ENCODE assay signal across 14 mouse cellular contexts in the genomic region with DNA sequence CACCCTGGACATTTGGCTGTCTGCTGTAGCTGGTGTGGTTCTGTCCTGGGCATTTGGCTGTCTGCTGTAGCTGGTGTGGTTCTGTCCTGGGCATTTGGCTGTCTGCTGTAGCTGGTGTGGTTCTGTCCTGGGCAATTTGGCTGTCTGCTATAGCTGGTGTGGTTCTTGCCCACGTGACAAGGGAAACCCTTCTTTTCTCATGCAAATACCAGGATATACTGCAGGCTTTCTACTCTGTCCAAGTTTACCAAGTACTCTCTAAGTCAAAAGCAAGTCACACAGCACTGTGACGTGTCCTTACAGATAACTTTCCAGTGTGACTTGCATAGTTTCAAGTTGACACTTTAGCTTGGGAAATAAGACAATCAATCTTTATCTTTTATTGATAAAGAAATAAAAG. TPM values are rescaled to one million over a fixed set of nuclear protein-coding genes. Genes with fewer than 3 reads are reported as not detected.
DNase-seq lines count a peak whose midpoint lies in the region; ATAC-seq and TF ChIP-seq lines count a peak whose summit lies in the region.
"Had no signal": no experiment of that assay in that cellular context is flagged by ENCODE, and none has a peak within 500 bp of the region (broad histone marks: within the 10 kb centered on the region; RNA-seq: fewer than 3 reads in every experiment).

No protein-coding gene starts in this region.

- peak overlapping the region; percentile 8; the same call in 1 of the 2 replicates for H3K4me2 ChIP-seq in heart, embryonic 14.5 days (ENCODE audit: low read length)
- peak overlapping the region; percentile 58 for H3K4me2 ChIP-seq in hindbrain, embryonic 15.5 days
- peak overlapping the region; percentile 49; the same call in 1 of the 2 replicates for H3K4me2 ChIP-seq in midbrain, postnatal 0 days (ENCODE audit: low read depth, low read length, poor library complexity, severe bottlenecking)

- peaks cover 2 to 10% of the 10 kb centered on the region in 2 experiments; a peak in 2 of 4 replicates for H3K4me1 ChIP-seq in heart, embryonic 14.5 days (ENCODE audit: control insufficient read depth in 2 of 2, insufficient read depth in 2 of 2, low read length in 2 of 2)
- peaks cover 2% of the 10 kb centered on the region; the same call in 1 of the 2 replicates for H3K4me1 ChIP-seq in embryonic fibroblast, embryonic 13.5 days (ENCODE audit: control insufficient read depth, insufficient read depth, low read length)
- peaks cover 64% of the 10 kb centered on the region for H3K4me1 ChIP-seq in hindbrain, embryonic 15.5 days (replicated peaks)
- no peaks in the 10 kb centered on the region for H3K4me1 ChIP-seq in midbrain, postnatal 0 days (ENCODE audit: insufficient read depth, low read length)

- no peak for ATAC-seq in heart, embryonic 14.5 days (ENCODE audit: insufficient number of reproducible peaks, insufficient read depth, low FRiP score, low read depth)
- ATAC-seq in hindbrain, embryonic 15.5 days (ENCODE audit: low FRiP score, low read depth) = no peak
- no peak for ATAC-seq in midbrain, postnatal 0 days (ENCODE audit: low FRiP score)

- H3K36me3 ChIP-seq in heart, embryonic 14.5 days (ENCODE audit: control insufficient read depth, insufficient read depth, low read length) = peaks cover 10% of the 10 kb centered on the region
- H3K36me3 ChIP-seq in hindbrain, embryonic 15.5 days = no peaks in the 10 kb centered on the region
- no peaks in the 10 kb centered on the region for H3K36me3 ChIP-seq in midbrain, postnatal 0 days (ENCODE audit: insufficient read depth, low read length)

- TF ChIP-seq POLR2A in embryonic fibroblast, embryonic 13.5 days (IDR thresholded peaks at IDR 0.05; ENCODE audit: low read depth, low read length) = no peak

- H3K9me3 ChIP-seq in heart, embryonic 14.5 days (ENCODE audit: control insufficient read depth, low read length) = no peaks in the 10 kb centered on the region
- no peaks in the 10 kb centered on the region for H3K9me3 ChIP-seq in hindbrain, embryonic 15.5 days
- no peaks in the 10 kb centered on the region for H3K9me3 ChIP-seq in midbrain, postnatal 0 days (ENCODE audit: low read length)

- WGBS in heart, embryonic 14.5 days = 22% methylated on average over 2 of the region's 2 CpGs
- WGBS in hindbrain, embryonic 15.5 days = 33% methylated on average over 2 of the region's 2 CpGs
- WGBS in midbrain, postnatal 0 days = 46% methylated on average over 2 of the region's 2 CpGs

- no peak overlapping the region for H3K4me3 ChIP-seq in heart, embryonic 14.5 days (ENCODE audit: control insufficient read depth in 1 of 2, insufficient read depth in 1 of 2, low read depth in 1 of 2, low read length in 2 of 2)
- H3K4me3 ChIP-seq in embryonic fibroblast, embryonic 13.5 days (ENCODE audit: insufficient read depth, low read length) = no peak overlapping the region
- peak overlapping the region; percentile 20 for H3K4me3 ChIP-seq in hindbrain, embryonic 15.5 days
- H3K4me3 ChIP-seq in midbrain, postnatal 0 days (ENCODE audit: low read depth, low read length) = no peak overlapping the region
- H3K4me3 ChIP-seq: erythroblast, embryonic 14.5 days had no signal

- intact Hi-C loops in heart, postnatal 10 days (cut with DNase I) = no loop called here

- no peak for DNase-seq in heart, postnatal 10 days
- no peak for DNase-seq in midbrain, postnatal 0 days (ENCODE audit: low spot score)
- no peak for DNase-seq in retina, embryonic 14.5 days (ENCODE audit: low spot score)
- DNase-seq in kidney, adult 9 months = no peak
- no peak for DNase-seq in embryo, embryonic 11 days
- DNase-seq: adrenal gland, postnatal 10 days; cerebellum, adult 11-12 months; kidney, postnatal 25 days; lung, postnatal 36 days; thymus, postnatal 25 days had no signal

- no peak overlapping the region for H3K9ac ChIP-seq in heart, embryonic 14.5 days (ENCODE audit: low read length)
- H3K9ac ChIP-seq in hindbrain, embryonic 15.5 days = 0 out of 2 replicates have a peak overlapping the region, but pooled peaks have one; percentile 4
- H3K9ac ChIP-seq in midbrain, postnatal 0 days (replicated peaks; ENCODE audit: low read length, poor library complexity, severe bottlenecking) = no peak overlapping the region

- TF ChIP-seq CTCF in embryonic fibroblast, embryonic 13.5 days (IDR thresholded peaks at IDR 0.05; ENCODE audit: borderline replicate concordance, insufficient read depth, low read length) = no peak
- TF ChIP-seq CTCF in midbrain, postnatal 0 days (IDR thresholded peaks at IDR 0.05) = no peak

- H3K27ac ChIP-seq in heart, embryonic 14.5 days (replicated peaks in 1 of 2; ENCODE audit: control insufficient read depth in 1 of 2, insufficient read depth in 1 of 2, low read depth in 2 of 2, low read length in 2 of 2) = no peak overlapping the region
- H3K27ac ChIP-seq in embryonic fibroblast, embryonic 13.5 days (ENCODE audit: insufficient read depth, low read length) = 0 out of 2 replicates have a peak overlapping the region, but pooled peaks have one; percentile 20
- no peak overlapping the region for H3K27ac ChIP-seq in hindbrain, embryonic 15.5 days (replicated peaks)
- H3K27ac ChIP-seq in midbrain, postnatal 0 days (ENCODE audit: low read depth, low read length) = no peak overlapping the region

- no peaks in the 10 kb centered on the region for H3K27me3 ChIP-seq in heart, embryonic 14.5 days (ENCODE audit: control insufficient read depth, insufficient read depth, low read length)
- no peaks in the 10 kb centered on the region for H3K27me3 ChIP-seq in hindbrain, embryonic 15.5 days
- H3K27me3 ChIP-seq in midbrain, postnatal 0 days (ENCODE audit: insufficient read depth, low read length) = no peaks in the 10 kb centered on the region

RNA-seq across cellular contexts. Expression of gene Epha4, which starts 10.1 kb away (rescaled TPM):
- 10.0 and 14.1 TPM in 2 replicates for polyA plus RNA-seq in heart, embryonic 14.5 days (2014; fragmentation: Nextera tagmentation; extraction: Ambion mirVana)
- 10 to 100 TPM; 19.3 to 24.0 TPM for total RNA-seq in heart, postnatal 10 days (2021)
- 20.9 and 26.4 TPM in 2 replicates for polyA plus RNA-seq in embryonic fibroblast, embryonic 13.5 days (2011; ENCODE audit: insufficient read length, low read depth, missing spikeins)
- polyA plus RNA-seq in hindbrain, embryonic 15.5 days (2015; fragmentation: Nextera tagmentation; extraction: Ambion mirVana) = 37.9 and 49.8 TPM in 2 replicates
- total RNA-seq in midbrain, postnatal 0 days (2014; rRNA removed) = 66.6 and 68.8 TPM in 2 replicates
- 23.3 and 26.6 TPM in 2 replicates for polyA plus RNA-seq in midbrain, postnatal 0 days (2015; fragmentation: Nextera tagmentation; extraction: Ambion mirVana)
- polyA plus RNA-seq: erythroblast, embryonic 14.5 days had no signal

Comparison
In these comparisons a context has a peak if more than half of its experiments do, and no peak if none do; other contexts are left out.
1. H3K4me2 ChIP-seq: peak in every context shown above with its lines; median percentile 58 in hindbrain, embryonic 15.5 days; 49 in midbrain, postnatal 0 days; 8 in heart, embryonic 14.5 days.